10 mouse cellular contexts compared by ENCODE assay signal in genomic region chr4:118542510-118543157, GRCm38 (mm10). TPM values are rescaled to one million over a fixed set of nuclear protein-coding genes. Genes with fewer than 3 reads are reported as not detected.
A peak's percentile ranks its signal among the peaks of the same experiment; 100 is the strongest.
DNase-seq lines count a peak whose midpoint lies in the region; ATAC-seq and TF ChIP-seq lines count a peak whose summit lies in the region.
"Had no signal": no experiment of that assay in that cellular context is flagged by ENCODE, and none has a peak within 500 bp of the region (broad histone marks: within the 10 kb centered on the region; RNA-seq: fewer than 3 reads in every experiment).

No protein-coding gene starts in this region.

- 69% methylated on average over 9 of the region's 9 CpGs for WGBS in forebrain, embryonic 12.5 days
- 71% methylated on average over 9 of the region's 9 CpGs for WGBS in forebrain, embryonic 14.5 days
- WGBS in embryonic facial prominence, embryonic 10.5 days: 50% methylated on average over 9 of the region's 9 CpGs
- 35% methylated on average over 9 of the region's 9 CpGs for WGBS in liver, embryonic 13.5 days (ENCODE audit: insufficient replicate concordance)
- 79% methylated on average over 9 of the region's 9 CpGs for WGBS in thymus, adult 2 months

- TF ChIP-seq POLR2A in thymus, adult 2 months (IDR thresholded peaks at IDR 0.05; ENCODE audit: control insufficient read depth, extremely low read depth, insufficient read depth, low read length, poor library complexity): no peak

- no peak for TF ChIP-seq CTCF in thymus, adult 2 months (IDR thresholded peaks at IDR 0.05; ENCODE audit: borderline replicate concordance, control insufficient read depth, extremely low read depth, insufficient read depth, low read length, poor library complexity)

- H3K4me2 ChIP-seq in forebrain, embryonic 12.5 days: peak overlapping the region; percentile 57; the same call in 1 of the 2 replicates
- H3K4me2 ChIP-seq in forebrain, embryonic 14.5 days (ENCODE audit: low read length): no peak overlapping the region
- peak overlapping the region; percentile 61 for H3K4me2 ChIP-seq in liver, embryonic 13.5 days

- no peak for ATAC-seq in forebrain, embryonic 12.5 days (ENCODE audit: low FRiP score)
- ATAC-seq in forebrain, embryonic 14.5 days: no peak
- ATAC-seq in liver, embryonic 13.5 days (ENCODE audit: low read depth): no peak

- H3K4me3 ChIP-seq in forebrain, embryonic 12.5 days (replicated peaks): no peak overlapping the region
- H3K4me3 ChIP-seq in forebrain, embryonic 14.5 days (ENCODE audit: low read depth, low read length): no peak overlapping the region
- H3K4me3 ChIP-seq in embryonic facial prominence, embryonic 10.5 days: peak overlapping the region; percentile 53
- peak overlapping the region; percentile 41; the same call in 1 of the 2 replicates for H3K4me3 ChIP-seq in liver, embryonic 13.5 days (replicated peaks)
- no peak overlapping the region for H3K4me3 ChIP-seq in thymus, adult 2 months (ENCODE audit: control insufficient read depth, insufficient read depth, low read length)

- no peak for DNase-seq in forebrain, embryonic 14.5 days (ENCODE audit: low spot score)
- DNase-seq in layer of hippocampus, adult 9-11 months: peak; percentile 52
- no peak for DNase-seq in layer of hippocampus, postnatal 10 days (ENCODE audit: low spot score in 2 of 2)
- DNase-seq in embryonic facial prominence, embryonic 10.5 days (ENCODE audit: low spot score): no peak
- no peak for DNase-seq in liver, embryonic 13.5 days
- no peak for DNase-seq in thymus, adult 2 months
- no peak for DNase-seq in urinary bladder, postnatal 4 days (ENCODE audit: low spot score in 2 of 2)
- DNase-seq: adrenal gland, postnatal 14 days; gastrocnemius, postnatal 36 days had no signal

- H3K4me1 ChIP-seq in forebrain, embryonic 12.5 days: peaks cover 9% of the 10 kb centered on the region; the same call in 1 of the 2 replicates
- H3K4me1 ChIP-seq in forebrain, embryonic 14.5 days (ENCODE audit: control insufficient read depth, insufficient read depth, low read length): peaks cover 5% of the 10 kb centered on the region; the same call in 1 of the 2 replicates
- peaks cover 39% of the 10 kb centered on the region for H3K4me1 ChIP-seq in embryonic facial prominence, embryonic 10.5 days
- peaks cover 12% of the 10 kb centered on the region for H3K4me1 ChIP-seq in liver, embryonic 13.5 days (replicated peaks)
- H3K4me1 ChIP-seq in thymus, adult 2 months (replicated peaks; ENCODE audit: control insufficient read depth, insufficient read depth, low read length): 0 out of 2 replicates have a peak, but pooled peaks cover 10% of the 10 kb centered on the region

- no peaks in the 10 kb centered on the region for H3K36me3 ChIP-seq in forebrain, embryonic 12.5 days (replicated peaks)
- no peaks in the 10 kb centered on the region for H3K36me3 ChIP-seq in forebrain, embryonic 14.5 days (ENCODE audit: control insufficient read depth, insufficient read depth, low read length)
- H3K36me3 ChIP-seq in embryonic facial prominence, embryonic 10.5 days (replicated peaks): no peaks in the 10 kb centered on the region
- no peaks in the 10 kb centered on the region for H3K36me3 ChIP-seq in liver, embryonic 13.5 days
- no peaks in the 10 kb centered on the region for H3K36me3 ChIP-seq in thymus, adult 2 months (ENCODE audit: control insufficient read depth, insufficient read depth, low read length)

- no peak overlapping the region for H3K9ac ChIP-seq in forebrain, embryonic 12.5 days
- H3K9ac ChIP-seq in forebrain, embryonic 14.5 days (ENCODE audit: low read length): no peak overlapping the region
- H3K9ac ChIP-seq in liver, embryonic 13.5 days: 0 out of 2 replicates have a peak overlapping the region, but pooled peaks have one; percentile 20

- H3K27ac ChIP-seq in forebrain, embryonic 12.5 days: no peak overlapping the region
- no peak overlapping the region for H3K27ac ChIP-seq in forebrain, embryonic 14.5 days (ENCODE audit: low read depth, low read length)
- no peak overlapping the region for H3K27ac ChIP-seq in embryonic facial prominence, embryonic 10.5 days (replicated peaks)
- no peak overlapping the region for H3K27ac ChIP-seq in liver, embryonic 13.5 days
- H3K27ac ChIP-seq in thymus, adult 2 months (ENCODE audit: control insufficient read depth, insufficient read depth, low read length): no peak overlapping the region

- H3K9me3 ChIP-seq in forebrain, embryonic 12.5 days: 0 out of 2 replicates have a peak, but pooled peaks cover 3% of the 10 kb centered on the region
- H3K9me3 ChIP-seq in forebrain, embryonic 14.5 days (replicated peaks; ENCODE audit: control insufficient read depth, low read length): no peaks in the 10 kb centered on the region
- H3K9me3 ChIP-seq in embryonic facial prominence, embryonic 10.5 days: peaks cover 4% of the 10 kb centered on the region
- peaks cover 3% of the 10 kb centered on the region; the same call in 1 of the 2 replicates for H3K9me3 ChIP-seq in liver, embryonic 13.5 days (replicated peaks)

- H3K27me3 ChIP-seq in forebrain, embryonic 12.5 days: peaks cover 23% of the 10 kb centered on the region
- H3K27me3 ChIP-seq in forebrain, embryonic 14.5 days (replicated peaks; ENCODE audit: control insufficient read depth, insufficient read depth, low read length): no peaks in the 10 kb centered on the region
- H3K27me3 ChIP-seq in embryonic facial prominence, embryonic 10.5 days (replicated peaks; ENCODE audit: low read depth, poor library complexity, severe bottlenecking): peaks cover 44% of the 10 kb centered on the region
- H3K27me3 ChIP-seq in liver, embryonic 13.5 days: no peaks in the 10 kb centered on the region
- no peaks in the 10 kb centered on the region for H3K27me3 ChIP-seq in thymus, adult 2 months (ENCODE audit: control insufficient read depth, insufficient read depth, low read length)

RNA-seq across cellular contexts. Expression of gene Tmem125, which starts 1.2 kb away (rescaled TPM):
- polyA plus RNA-seq in forebrain, embryonic 12.5 days (2016; fragmentation: Nextera tagmentation; extraction: Ambion mirVana): 0.36 TPM in 1 of 2 replicates, not detected in the other
- not detected in 2 replicates for polyA plus RNA-seq in forebrain, embryonic 14.5 days (2014; fragmentation: Nextera tagmentation; extraction: Ambion mirVana)
- total RNA-seq in layer of hippocampus, postnatal 10 days (2021): 1 to 10 TPM in 1 of 2 experiments, under 1 TPM in 1; 0.58 to 1.2 TPM
- 0.79 and 1.1 TPM in 2 replicates for polyA plus RNA-seq in embryonic facial prominence, embryonic 10.5 days (2016; fragmentation: Nextera tagmentation; extraction: Ambion mirVana)
- 0.80 and 0.88 TPM in 2 replicates for polyA plus RNA-seq in liver, embryonic 13.5 days (2015; fragmentation: Nextera tagmentation; extraction: Ambion mirVana)
- polyA plus RNA-seq in thymus, adult 2 months (2012; rRNA removed): 1.7 and 2.1 TPM in 2 replicates
- total RNA-seq: gastrocnemius, postnatal 36 days had no signal

RNA-seq across cellular contexts. Expression of gene 2610528J11Rik, which starts 15.8 kb away (rescaled TPM):
- 0.27 and 0.35 TPM in 2 replicates for polyA plus RNA-seq in forebrain, embryonic 12.5 days (2016; fragmentation: Nextera tagmentation; extraction: Ambion mirVana)
- not detected in 2 replicates for polyA plus RNA-seq in forebrain, embryonic 14.5 days (2014; fragmentation: Nextera tagmentation; extraction: Ambion mirVana)
- total RNA-seq in layer of hippocampus, postnatal 10 days (2021): not detected
- polyA plus RNA-seq in embryonic facial prominence, embryonic 10.5 days (2016; fragmentation: Nextera tagmentation; extraction: Ambion mirVana): 3.9 TPM in 2 replicates
- polyA plus RNA-seq in liver, embryonic 13.5 days (2015; fragmentation: Nextera tagmentation; extraction: Ambion mirVana): 5.2 and 5.6 TPM in 2 replicates
- polyA plus RNA-seq in thymus, adult 2 months (2012; rRNA removed): 1.6 and 2.1 TPM in 2 replicates
- total RNA-seq: gastrocnemius, postnatal 36 days had no signal

RNA-seq across cellular contexts. Expression of gene Tie1, which starts 52.8 kb away (rescaled TPM):
- polyA plus RNA-seq in forebrain, embryonic 12.5 days (2016; fragmentation: Nextera tagmentation; extraction: Ambion mirVana): 15.4 and 15.6 TPM in 2 replicates
- 10.8 and 12.4 TPM in 2 replicates for polyA plus RNA-seq in forebrain, embryonic 14.5 days (2014; fragmentation: Nextera tagmentation; extraction: Ambion mirVana)
- total RNA-seq in layer of hippocampus, postnatal 10 days (2021): 10 to 100 TPM; 15.3 to 16.2 TPM
- 15.4 and 16.5 TPM in 2 replicates for polyA plus RNA-seq in embryonic facial prominence, embryonic 10.5 days (2016; fragmentation: Nextera tagmentation; extraction: Ambion mirVana)
- polyA plus RNA-seq in liver, embryonic 13.5 days (2015; fragmentation: Nextera tagmentation; extraction: Ambion mirVana): 7.0 and 8.0 TPM in 2 replicates
- polyA plus RNA-seq in thymus, adult 2 months (2012; rRNA removed): 9.4 and 11.7 TPM in 2 replicates

Comparison
In these comparisons a context has a peak if more than half of its experiments do, and no peak if none do; other contexts are left out.
1. H3K4me3 ChIP-seq: peak in embryonic facial prominence, embryonic 10.5 days (single experiment) and liver, embryonic 13.5 days (single experiment); none in forebrain, embryonic 12.5 days (single experiment), forebrain, embryonic 14.5 days (single experiment) and thymus, adult 2 months (single experiment).